Mouse (Mus musculus): Measurements from ENCODE around the gene Tmem63c. TPM values are rescaled to one million over a fixed set of nuclear protein-coding genes. Genes with fewer than 3 reads are reported as not detected.

The Tmem63c gene
- polyA plus RNA-seq, 1 experiment from 2014 or later, result not detected

- Histone ChIP-seq H3K9me3 (ENCODE audit: control insufficient read depth, low read length) (no peaks in the 10 kb centered on the region), H3K27ac (replicated peaks; ENCODE audit: low read depth, low read length) (no peak overlapping the region), H3K27me3 (ENCODE audit: control insufficient read depth, insufficient read depth, low read length) (peaks cover 21% of the 10 kb centered on the region), H3K4me1 (ENCODE audit: control insufficient read depth, insufficient read depth, low read length) (peaks cover 14% of the 10 kb centered on the region; the same call in 1 of the 2 replicates), H3K4me2 (ENCODE audit: low read depth, severe bottlenecking) (no peak overlapping the region), H3K36me3 (ENCODE audit: control insufficient read depth, insufficient read depth, low read length) (no peaks in the 10 kb centered on the region), H3K9ac (ENCODE audit: low read length) (no peak overlapping the region), H3K4me3 (ENCODE audit: low read depth, low read length) (no peak overlapping the region)
- ATAC-seq (ENCODE audit: insufficient number of reproducible peaks, low FRiP score, low TSS enrichment, low read depth), result no peak
- DNase-seq (ENCODE audit: low spot score), result no peak
- WGBS, result 90% methylated on average over 4 of the region's 4 CpGs
These were observed 82.3 kb downstream of the Tmem63c start for GRCm38 (mm10) chr12:87103471-87103870.

GRCm38 (mm10) chr12:87104796-87105195, 83.7 kb downstream of the Tmem63c start:
- Histone ChIP-seq H3K27me3 (ENCODE audit: control insufficient read depth, insufficient read depth, low read length) (peaks cover 21% of the 10 kb centered on the region), H3K27ac (replicated peaks; ENCODE audit: low read depth, low read length) (no peak overlapping the region), H3K4me2 (ENCODE audit: low read depth, severe bottlenecking) (no peak overlapping the region), H3K4me1 (ENCODE audit: control insufficient read depth, insufficient read depth, low read length) (peaks cover 14% of the 10 kb centered on the region; the same call in 1 of the 2 replicates), H3K4me3 (ENCODE audit: low read depth, low read length) (no peak overlapping the region), H3K9me3 (ENCODE audit: control insufficient read depth, low read length) (no peaks in the 10 kb centered on the region), H3K36me3 (ENCODE audit: control insufficient read depth, insufficient read depth, low read length) (no peaks in the 10 kb centered on the region; the same call in 1 of the 2 replicates), H3K9ac (ENCODE audit: low read length) (no peak overlapping the region)
- no peak for DNase-seq (ENCODE audit: low spot score)
- 86% methylated on average over 4 of the region's 4 CpGs for WGBS
- ATAC-seq (ENCODE audit: insufficient number of reproducible peaks, low FRiP score, low TSS enrichment, low read depth), result no peak

DNA sequence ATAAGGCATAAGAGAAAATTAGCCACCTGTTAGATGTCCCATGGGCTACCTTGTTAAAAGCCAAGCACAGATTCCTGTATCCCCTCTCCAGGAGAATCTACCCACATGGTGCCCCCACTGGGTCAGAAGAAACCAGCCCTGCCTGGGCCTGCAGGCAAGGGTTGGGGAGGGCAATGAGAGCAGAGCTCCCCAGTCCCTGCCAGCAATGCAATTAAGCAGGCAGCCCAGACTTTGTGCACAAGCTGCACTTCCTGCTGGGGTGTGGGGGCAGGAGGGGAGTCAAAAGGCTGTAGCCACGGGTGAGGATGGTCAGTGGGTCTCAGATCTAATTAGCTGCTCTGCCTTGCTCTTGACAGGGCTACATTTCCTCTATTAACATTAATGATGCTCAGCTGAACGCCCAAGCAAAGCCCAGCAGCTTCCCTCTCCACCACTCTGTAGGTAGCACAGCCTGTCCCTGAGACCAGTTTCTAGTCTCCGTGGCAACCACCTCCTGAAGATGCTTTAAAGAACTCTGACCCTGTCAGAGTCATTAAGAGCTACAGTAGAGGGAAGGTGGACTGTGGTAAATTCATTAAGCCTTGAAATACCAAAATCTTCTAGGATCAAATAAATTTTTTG, 86.3 kb downstream of the Tmem63c start:
- 26% methylated on average over 3 of the region's 3 CpGs for WGBS
- DNase-seq (ENCODE audit: low spot score) (peak; percentile 28), ATAC-seq (ENCODE audit: insufficient number of reproducible peaks, low FRiP score, low TSS enrichment, low read depth) (peak; percentile 39; the same call in 1 of the 2 replicates)
- H3K9me3 ChIP-seq (ENCODE audit: control insufficient read depth, low read length), result no peaks in the 10 kb centered on the region
- no peaks in the 10 kb centered on the region; the same call in 1 of the 2 replicates for H3K36me3 ChIP-seq (ENCODE audit: control insufficient read depth, insufficient read depth, low read length)
- no peak overlapping the region for H3K9ac ChIP-seq (ENCODE audit: low read length)
- H3K27me3 ChIP-seq (ENCODE audit: control insufficient read depth, insufficient read depth, low read length), result peaks cover 4% of the 10 kb centered on the region
- no peak overlapping the region for H3K4me3 ChIP-seq (ENCODE audit: low read depth, low read length)
- no peak overlapping the region for H3K4me2 ChIP-seq (ENCODE audit: low read depth, severe bottlenecking)
- H3K27ac ChIP-seq (replicated peaks; ENCODE audit: low read depth, low read length), result no peak overlapping the region
- peaks cover 4% of the 10 kb centered on the region; the same call in 1 of the 2 replicates for H3K4me1 ChIP-seq (ENCODE audit: control insufficient read depth, insufficient read depth, low read length)

DNA sequence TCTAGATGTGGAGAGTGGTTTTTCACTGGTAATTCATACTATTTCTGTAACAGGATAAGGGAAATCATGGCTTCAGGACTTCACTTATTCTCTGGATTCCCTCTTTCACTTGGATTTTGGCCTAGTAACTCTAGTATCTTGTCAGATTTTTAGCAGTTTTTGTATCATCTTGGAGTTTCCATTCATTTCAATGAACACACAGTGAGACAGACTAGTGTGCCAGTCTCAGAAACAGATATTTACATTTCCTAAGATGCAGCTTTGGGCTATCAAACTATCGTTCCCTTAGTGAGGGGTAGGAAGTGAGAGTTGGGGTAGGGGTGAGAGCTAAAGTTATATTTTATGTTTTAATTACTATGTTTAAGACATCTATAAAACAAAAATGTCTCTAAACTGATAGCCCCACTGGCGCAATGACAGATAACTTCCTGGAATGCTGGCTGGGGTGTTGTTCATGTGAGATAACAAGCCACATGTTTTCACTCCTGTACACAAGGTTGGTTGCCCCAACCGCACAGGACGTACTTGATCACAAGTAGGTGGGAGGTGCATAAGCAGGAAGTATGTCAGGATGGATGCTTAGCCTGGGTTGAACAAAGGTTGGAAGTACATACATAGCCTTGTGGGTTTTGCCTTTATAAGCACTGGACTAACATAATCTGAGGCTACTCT, 100.9 kb downstream of the Tmem63c start:
- H3K9ac ChIP-seq (ENCODE audit: low read length), result no peak overlapping the region
- H3K4me3 ChIP-seq (ENCODE audit: low read depth, low read length), result no peak overlapping the region
- no peaks in the 10 kb centered on the region for H3K27me3 ChIP-seq (ENCODE audit: control insufficient read depth, insufficient read depth, low read length)
- no peak for DNase-seq (ENCODE audit: low spot score)
- 91% methylated on average over 4 of the region's 4 CpGs for WGBS
- ATAC-seq (ENCODE audit: insufficient number of reproducible peaks, low FRiP score, low TSS enrichment, low read depth), result no peak
- no peak overlapping the region for H3K4me2 ChIP-seq (ENCODE audit: low read depth, severe bottlenecking)
- H3K27ac ChIP-seq (replicated peaks; ENCODE audit: low read depth, low read length), result no peak overlapping the region
- H3K36me3 ChIP-seq (ENCODE audit: control insufficient read depth, insufficient read depth, low read length), result peaks cover 3% of the 10 kb centered on the region
- no peaks in the 10 kb centered on the region for H3K4me1 ChIP-seq (ENCODE audit: control insufficient read depth, insufficient read depth, low read length)
- no peaks in the 10 kb centered on the region for H3K9me3 ChIP-seq (ENCODE audit: control insufficient read depth, low read length)

- no peak for ATAC-seq (ENCODE audit: insufficient number of reproducible peaks, low FRiP score, low TSS enrichment, low read depth)
- no peaks in the 10 kb centered on the region; the same call in 1 of the 2 replicates for H3K36me3 ChIP-seq (ENCODE audit: control insufficient read depth, insufficient read depth, low read length)
- no peaks in the 10 kb centered on the region for H3K9me3 ChIP-seq (ENCODE audit: control insufficient read depth, low read length)
- no peaks in the 10 kb centered on the region for H3K27me3 ChIP-seq (ENCODE audit: control insufficient read depth, insufficient read depth, low read length)
- no peak overlapping the region for H3K4me3 ChIP-seq (ENCODE audit: low read depth, low read length)
- no peak overlapping the region for H3K4me2 ChIP-seq (ENCODE audit: low read depth, severe bottlenecking)
- 68% methylated on average over 4 of the region's 4 CpGs for WGBS
- H3K4me1 ChIP-seq (ENCODE audit: control insufficient read depth, insufficient read depth, low read length), result no peaks in the 10 kb centered on the region
- no peak overlapping the region for H3K9ac ChIP-seq (ENCODE audit: low read length)
- no peak for DNase-seq (ENCODE audit: low spot score)
- no peak overlapping the region for H3K27ac ChIP-seq (replicated peaks; ENCODE audit: low read depth, low read length)
These were observed 106.1 kb downstream of the Tmem63c start for GRCm38 (mm10) chr12:87127256-87127655.

GRCm38 (mm10) chr12:87130224-87130623, 109.1 kb downstream of the Tmem63c start:
- no peaks in the 10 kb centered on the region for H3K4me1 ChIP-seq (ENCODE audit: control insufficient read depth, insufficient read depth, low read length)
- no peaks in the 10 kb centered on the region for H3K27me3 ChIP-seq (ENCODE audit: control insufficient read depth, insufficient read depth, low read length)
- ATAC-seq (ENCODE audit: insufficient number of reproducible peaks, low FRiP score, low TSS enrichment, low read depth) (no peak), DNase-seq (ENCODE audit: low spot score) (no peak)
- no peak overlapping the region for H3K4me2 ChIP-seq (ENCODE audit: low read depth, severe bottlenecking)
- WGBS, result 93% methylated on average over 4 of the region's 4 CpGs
- no peak overlapping the region for H3K27ac ChIP-seq (replicated peaks; ENCODE audit: low read depth, low read length)
- no peaks in the 10 kb centered on the region for H3K9me3 ChIP-seq (ENCODE audit: control insufficient read depth, low read length)
- H3K36me3 ChIP-seq (ENCODE audit: control insufficient read depth, insufficient read depth, low read length), result no peaks in the 10 kb centered on the region
- H3K9ac ChIP-seq (ENCODE audit: low read length), result no peak overlapping the region
- H3K4me3 ChIP-seq (ENCODE audit: low read depth, low read length), result no peak overlapping the region

GRCm38 (mm10) chr12:87131181-87131580, 110.0 kb downstream of the Tmem63c start:
- 90% methylated on average over 2 of the region's 2 CpGs for WGBS
- Histone ChIP-seq H3K27me3 (ENCODE audit: control insufficient read depth, insufficient read depth, low read length) (no peaks in the 10 kb centered on the region), H3K4me3 (ENCODE audit: low read depth, low read length) (no peak overlapping the region), H3K9me3 (ENCODE audit: control insufficient read depth, low read length) (no peaks in the 10 kb centered on the region), H3K4me1 (ENCODE audit: control insufficient read depth, insufficient read depth, low read length) (no peaks in the 10 kb centered on the region), H3K9ac (ENCODE audit: low read length) (no peak overlapping the region), H3K4me2 (ENCODE audit: low read depth, severe bottlenecking) (no peak overlapping the region), H3K27ac (replicated peaks; ENCODE audit: low read depth, low read length) (no peak overlapping the region), H3K36me3 (ENCODE audit: control insufficient read depth, insufficient read depth, low read length) (no peaks in the 10 kb centered on the region)
- no peak for ATAC-seq (ENCODE audit: insufficient number of reproducible peaks, low FRiP score, low TSS enrichment, low read depth)
- DNase-seq (ENCODE audit: low spot score), result no peak

GRCm38 (mm10) chr12:87131619-87132018, 110.5 kb downstream of the Tmem63c start:
- 74% methylated on average over 3 of the region's 3 CpGs for WGBS
- no peak for ATAC-seq (ENCODE audit: insufficient number of reproducible peaks, low FRiP score, low TSS enrichment, low read depth)
- no peak overlapping the region for H3K4me2 ChIP-seq (ENCODE audit: low read depth, severe bottlenecking)

More at GRCm38 (mm10) chr12:87131619-87132018, 110.5 kb downstream of the Tmem63c start:
- H3K9me3 ChIP-seq (ENCODE audit: control insufficient read depth, low read length), result no peaks in the 10 kb centered on the region
- DNase-seq (ENCODE audit: low spot score), result no peak
- no peak overlapping the region for H3K9ac ChIP-seq (ENCODE audit: low read length)
- no peaks in the 10 kb centered on the region for H3K4me1 ChIP-seq (ENCODE audit: control insufficient read depth, insufficient read depth, low read length)
- no peak overlapping the region for H3K4me3 ChIP-seq (ENCODE audit: low read depth, low read length)
- no peaks in the 10 kb centered on the region for H3K36me3 ChIP-seq (ENCODE audit: control insufficient read depth, insufficient read depth, low read length)
- no peak overlapping the region for H3K27ac ChIP-seq (replicated peaks; ENCODE audit: low read depth, low read length)
- no peaks in the 10 kb centered on the region for H3K27me3 ChIP-seq (ENCODE audit: control insufficient read depth, insufficient read depth, low read length)
